Mouse (Mus musculus) bone marrow, adult 2 months (tissue): ENCODE measurements around the gene Tspan10. TPM values are rescaled to one million over a fixed set of nuclear protein-coding genes. Genes with fewer than 3 reads are reported as not detected.

ENCODE experiments used
- H3K27ac ChIP-seq: fragments of 200-500 bp; 2 replicates; pipeline ENCODE4 v1.5.1; 2012; ENCODE audit warnings: low read depth, mild to moderate bottlenecking, control low read depth, inconsistent platforms, low read length; ENCODE audit not compliant: control insufficient read depth, poor library complexity, insufficient read depth
- H3K4me1 ChIP-seq: fragments of 200-500 bp; 2 replicates; pipeline ENCODE4 v1.6.1; 2011; ENCODE audit warnings: low read length; ENCODE audit not compliant: control insufficient read depth, insufficient read depth
- H3K4me3 ChIP-seq: fragments of 200-500 bp; replicated peaks from 2 replicates; pipeline ENCODE3; 2011; ENCODE audit warnings: mild to moderate bottlenecking, low read depth, low read length, control low read depth; ENCODE audit not compliant: control insufficient read depth
- CTCF ChIP-seq: fragments of 200-500 bp; IDR thresholded peaks from 2 replicates; pipeline ENCODE4 v1.5.1; 2011; ENCODE audit warnings: low read length, control low read depth; ENCODE audit not compliant: control insufficient read depth, insufficient read depth
- POLR2A ChIP-seq: fragments of 200-500 bp; IDR thresholded peaks from 2 replicates; pipeline ENCODE4 v1.6.1; 2011; ENCODE audit warnings: low read depth, mild to moderate bottlenecking, control low read depth, low read length, borderline replicate concordance; ENCODE audit not compliant: control insufficient read depth
- WGBS: fragments of 180-500 bp; shearing (Covaris S2); methylation state at CpG from one replicate; pipeline ENCODE4 v1.1.7; 2018; 5-methylcytosine and 5-hydroxymethylcytosine counted together
- polyA plus RNA-seq: library from polyadenylated mRNA; stranded (reverse); fragments of >200 nt; gene quantifications from 2 replicates; pipeline ENCODE4 v1.2.4, GENCODE M21; 2011; ENCODE audit warnings: low replicate concordance; ENCODE audit not compliant: missing spikeins, insufficient read depth, insufficient read length

The Tspan10 gene
- polyA plus RNA-seq, 1 experiment, result not detected

DNA sequence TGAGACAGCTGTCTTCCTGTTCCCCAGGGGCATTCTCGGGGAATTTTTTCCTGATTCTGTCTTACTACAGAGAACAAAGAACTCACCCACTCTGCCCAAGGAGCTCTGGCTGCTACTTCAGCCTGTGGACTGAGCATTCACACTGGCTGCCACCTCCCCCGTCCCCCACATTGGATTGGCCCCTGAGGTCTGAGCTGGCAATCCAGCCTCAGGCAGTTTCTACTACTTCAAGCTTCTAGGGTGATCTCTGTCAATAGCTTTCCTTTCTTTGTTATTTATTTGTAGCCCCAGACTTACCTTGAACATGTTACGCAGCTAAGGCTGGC lies 50.4 kb downstream of the Tspan10 start:
- peaks cover 3% of the 10 kb centered on the region; the same call in 1 of the 2 replicates for H3K4me1 ChIP-seq
- 36% methylated on average over 3 of the region's 3 CpGs for WGBS
- H3K27ac ChIP-seq, result no peak overlapping the region
- H3K4me3 ChIP-seq, result no peak overlapping the region
- TF ChIP-seq CTCF (no peak), POLR2A (no peak)

DNA sequence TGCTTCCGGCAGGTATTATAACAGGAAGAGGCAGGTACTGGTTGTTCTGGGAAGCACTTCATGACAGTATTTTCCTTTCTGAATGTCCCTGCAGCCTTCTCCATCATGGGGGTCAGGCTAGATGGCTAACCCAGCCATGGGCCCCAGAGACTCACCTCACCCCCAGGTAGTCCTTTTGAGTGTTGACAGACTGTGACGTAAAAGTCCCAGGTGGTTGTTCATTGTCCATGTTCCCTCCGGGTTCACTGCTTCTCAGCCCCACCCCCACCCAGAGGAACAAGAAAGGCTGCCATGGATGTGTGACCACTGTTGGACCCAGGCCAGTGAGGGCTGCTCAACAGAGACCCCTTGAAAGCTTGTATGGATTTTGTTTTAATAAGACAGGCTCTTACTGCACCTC lies 50.9 kb downstream of the Tspan10 start:
- H3K4me1 ChIP-seq, result peaks cover 3% of the 10 kb centered on the region; the same call in 1 of the 2 replicates
- no peak for TF ChIP-seq CTCF
- H3K27ac ChIP-seq, result no peak overlapping the region
- 68% methylated on average over 3 of the region's 3 CpGs for WGBS
- no peak overlapping the region for H3K4me3 ChIP-seq

- WGBS, result 88% methylated on average over 3 of the region's 3 CpGs
- H3K4me1 ChIP-seq, result peaks cover 3% of the 10 kb centered on the region; the same call in 1 of the 2 replicates
- no peak overlapping the region for H3K4me3 ChIP-seq
- TF ChIP-seq POLR2A, result no peak
- no peak for TF ChIP-seq CTCF
- no peak overlapping the region for H3K27ac ChIP-seq
These were observed 51.5 kb downstream of the Tspan10 start for GRCm38 (mm10) chr11:120493911-120494310.

Other genes with a start within 250 kb of the Tspan10 start
- gene Bahcc1, start 209.7 kb upstream of the Tspan10 start, polyA plus RNA-seq, result 2.2 and 5.8 TPM in 2 replicates
- gene Actg1, start 94.1 kb upstream of the Tspan10 start, polyA plus RNA-seq, result 387 and 760 TPM in 2 replicates
- gene Fscn2, start 81.1 kb upstream of the Tspan10 start, polyA plus RNA-seq, result not detected in 2 replicates
- 3.1 and 10.9 TPM in 2 replicates for gene Faap100, start 63.9 kb upstream of the Tspan10 start, polyA plus RNA-seq
- gene Nploc4, start 4.9 kb upstream of the Tspan10 start, polyA plus RNA-seq, result 30.0 and 30.5 TPM in 2 replicates
- not detected in 2 replicates for gene Pde6g, start 10.9 kb downstream of the Tspan10 start, polyA plus RNA-seq
- 2.0 and 4.4 TPM in 2 replicates for gene Oxld1, start 15.4 kb downstream of the Tspan10 start, polyA plus RNA-seq
- gene Ccdc137, start 15.5 kb downstream of the Tspan10 start, polyA plus RNA-seq, result 19.2 and 29.6 TPM in 2 replicates
- 5.5 and 6.7 TPM in 2 replicates for gene Arl16, start 25.0 kb downstream of the Tspan10 start, polyA plus RNA-seq
- 60.4 and 87.1 TPM in 2 replicates for gene Mrpl12, start 42.0 kb downstream of the Tspan10 start, polyA plus RNA-seq
- 20.6 and 21.0 TPM in 2 replicates for gene Slc25a10, start 49.2 kb downstream of the Tspan10 start, polyA plus RNA-seq
- 0.81 and 1.3 TPM in 2 replicates for gene Gcgr, start 88.1 kb downstream of the Tspan10 start, polyA plus RNA-seq
- gene Mcrip1, start 107.1 kb downstream of the Tspan10 start, polyA plus RNA-seq, result 72.1 and 86.5 TPM in 2 replicates
- gene Ppp1r27, start 108.5 kb downstream of the Tspan10 start, polyA plus RNA-seq, result not detected in 2 replicates
- gene P4hb, start 130.6 kb downstream of the Tspan10 start, polyA plus RNA-seq, result 86.5 and 236 TPM in 2 replicates
- 112 and 172 TPM in 2 replicates for gene Arhgdia, start 139.0 kb downstream of the Tspan10 start, polyA plus RNA-seq
- 165 and 174 TPM in 2 replicates for gene Alyref, start 155.7 kb downstream of the Tspan10 start, polyA plus RNA-seq
- gene Anapc11, start 155.8 kb downstream of the Tspan10 start, polyA plus RNA-seq, result 26.6 and 32.6 TPM in 2 replicates
- gene Npb, start 165.8 kb downstream of the Tspan10 start, polyA plus RNA-seq, result 3.8 TPM in 1 of 2 replicates, not detected in the other
- 45.4 and 46.8 TPM in 2 replicates for gene Pcyt2, start 175.3 kb downstream of the Tspan10 start, polyA plus RNA-seq
- 67.9 and 138 TPM in 2 replicates for gene Sirt7, start 182.6 kb downstream of the Tspan10 start, polyA plus RNA-seq
- 61.7 and 86.9 TPM in 2 replicates for gene Mafg, start 191.0 kb downstream of the Tspan10 start, polyA plus RNA-seq
- 2.3 TPM in 1 of 2 replicates, not detected in the other for gene Pycr1, start 201.1 kb downstream of the Tspan10 start, polyA plus RNA-seq
- gene Myadml2, start 205.5 kb downstream of the Tspan10 start, polyA plus RNA-seq, result 6.7 TPM in 1 of 2 replicates, not detected in the other
- gene Notum, start 218.5 kb downstream of the Tspan10 start, polyA plus RNA-seq, result not detected in 2 replicates
- 82.0 and 94.3 TPM in 2 replicates for gene Aspscr1, start 230.3 kb downstream of the Tspan10 start, polyA plus RNA-seq